Comparison of ENCODE assay signal across 11 mouse cellular contexts in genomic region chr13:98504181-98504660, GRCm38 (mm10). TPM values are rescaled to one million over a fixed set of nuclear protein-coding genes. Genes with fewer than 3 reads are reported as not detected.
DNase-seq lines count a peak whose midpoint lies in the region; ATAC-seq lines count a peak whose summit lies in the region.
"Had no signal": no experiment of that assay in that cellular context is flagged by ENCODE, and none has a peak within 500 bp of the region (broad histone marks: within the 10 kb centered on the region; RNA-seq: fewer than 3 reads in every experiment).

No protein-coding gene starts in this region.

- no peak overlapping the region for H3K27ac ChIP-seq in heart, embryonic 13.5 days (replicated peaks)
- no peak overlapping the region for H3K27ac ChIP-seq in hindbrain, embryonic 14.5 days
- H3K27ac ChIP-seq in neural tube, embryonic 11.5 days (ENCODE audit: low read depth, low read length): no peak overlapping the region

- H3K36me3 ChIP-seq in heart, embryonic 13.5 days: no peaks in the 10 kb centered on the region
- H3K36me3 ChIP-seq in hindbrain, embryonic 14.5 days (replicated peaks; ENCODE audit: control insufficient read depth, insufficient read depth): no peaks in the 10 kb centered on the region
- H3K36me3 ChIP-seq in neural tube, embryonic 11.5 days (ENCODE audit: control insufficient read depth, insufficient read depth, low read length): no peaks in the 10 kb centered on the region

- DNase-seq in heart, postnatal 4 days: no peak
- DNase-seq in embryo, embryonic 10.5 days (ENCODE audit: low spot score): peak; percentile 86
- DNase-seq in hindbrain, embryonic 14.5 days (ENCODE audit: low spot score): peak; percentile 42
- peak; percentile 78 for DNase-seq in neural tube, embryonic 11.5 days (ENCODE audit: low spot score)
- DNase-seq in ovary, postnatal 14 days (ENCODE audit: low spot score): no peak
- no peak for DNase-seq in layer of hippocampus, postnatal 36 days
- no peak for DNase-seq in cerebellum, adult 18-20 months
- DNase-seq: cerebellum, adult 11-12 months; right cerebral cortex, postnatal 14 days had no signal

- no peaks in the 10 kb centered on the region for H3K9me3 ChIP-seq in heart, embryonic 13.5 days
- no peaks in the 10 kb centered on the region for H3K9me3 ChIP-seq in hindbrain, embryonic 14.5 days (ENCODE audit: control insufficient read depth, low read length)
- H3K9me3 ChIP-seq in neural tube, embryonic 11.5 days (ENCODE audit: control insufficient read depth, low read length): no peaks in the 10 kb centered on the region

- H3K9ac ChIP-seq in heart, embryonic 13.5 days: no peak overlapping the region
- no peak overlapping the region for H3K9ac ChIP-seq in hindbrain, embryonic 14.5 days
- H3K9ac ChIP-seq in neural tube, embryonic 11.5 days (ENCODE audit: low read length): peak overlapping the region; percentile 23

- peaks cover 28% of the 10 kb centered on the region for H3K4me1 ChIP-seq in heart, embryonic 13.5 days
- H3K4me1 ChIP-seq in hindbrain, embryonic 14.5 days (replicated peaks; ENCODE audit: control insufficient read depth, insufficient read depth, low read length): peaks cover 8% of the 10 kb centered on the region; the same call in 1 of the 2 replicates
- H3K4me1 ChIP-seq in neural tube, embryonic 11.5 days (ENCODE audit: control insufficient read depth, insufficient read depth, low read length): peaks cover 20% of the 10 kb centered on the region; the same call in 1 of the 2 replicates

- H3K27me3 ChIP-seq in heart, embryonic 13.5 days (replicated peaks): peaks cover 97% of the 10 kb centered on the region
- peaks cover 93% of the 10 kb centered on the region for H3K27me3 ChIP-seq in hindbrain, embryonic 14.5 days (ENCODE audit: control insufficient read depth, insufficient read depth, low read length)
- peaks cover 74% of the 10 kb centered on the region for H3K27me3 ChIP-seq in neural tube, embryonic 11.5 days (ENCODE audit: control insufficient read depth, insufficient read depth, low read length)

- H3K4me3 ChIP-seq in heart, embryonic 13.5 days: peak overlapping the region; percentile 48
- H3K4me3 ChIP-seq in hindbrain, embryonic 14.5 days (replicated peaks; ENCODE audit: low read length): peak overlapping the region; percentile 23
- peak overlapping the region; percentile 37 for H3K4me3 ChIP-seq in neural tube, embryonic 11.5 days (ENCODE audit: low read depth, low read length)

- no peak for ATAC-seq in heart, embryonic 13.5 days (ENCODE audit: extremely low read depth, insufficient number of reproducible peaks, low FRiP score, low TSS enrichment)
- no peak for ATAC-seq in hindbrain, embryonic 14.5 days (ENCODE audit: low FRiP score)
- ATAC-seq in neural tube, embryonic 11.5 days (ENCODE audit: insufficient read depth, low FRiP score, low TSS enrichment): peak; percentile 61

- under 1% methylated on average over 27 of the region's 27 CpGs for WGBS in heart, embryonic 13.5 days
- WGBS in hindbrain, embryonic 14.5 days: under 1% methylated on average over 27 of the region's 27 CpGs
- under 1% methylated on average over 27 of the region's 27 CpGs for whole genome bisulfite sequencing in neural tube, embryonic 11.5 days

- H3K4me2 ChIP-seq in heart, embryonic 13.5 days: peak overlapping the region; percentile 71
- peak overlapping the region; percentile 47 for H3K4me2 ChIP-seq in hindbrain, embryonic 14.5 days (replicated peaks)
- peak overlapping the region; percentile 90 for H3K4me2 ChIP-seq in neural tube, embryonic 11.5 days (ENCODE audit: low read depth)

RNA-seq across cellular contexts. Expression of gene Gm10320, which starts 12.4 kb away (rescaled TPM):
- polyA plus RNA-seq in heart, embryonic 13.5 days (2015; fragmentation: Nextera tagmentation; extraction: Ambion mirVana): 0.36 and 0.97 TPM in 2 replicates
- total RNA-seq in heart, postnatal 4 days (2021): not detected
- polyA plus RNA-seq in hindbrain, embryonic 14.5 days (2014; fragmentation: Nextera tagmentation; extraction: Ambion mirVana): 1.2 and 1.3 TPM in 2 replicates
- polyA plus RNA-seq in neural tube, embryonic 11.5 days (2014; fragmentation: Nextera tagmentation; extraction: Ambion mirVana): 1.1 and 1.4 TPM in 2 replicates
- total RNA-seq in layer of hippocampus, postnatal 36 days (2021): not detected
- total RNA-seq: layer of hippocampus, postnatal 10 days had no signal

Comparison
In these comparisons a context has a peak if more than half of its experiments do, and no peak if none do; other contexts are left out.
1. DNase-seq: peak in embryo, embryonic 10.5 days (single experiment), hindbrain, embryonic 14.5 days (single experiment) and neural tube, embryonic 11.5 days (single experiment); none in heart, postnatal 4 days (single experiment), ovary, postnatal 14 days (single experiment), layer of hippocampus, postnatal 36 days (0 of 2) and cerebellum, adult 18-20 months (0 of 2).
2. Peak in every context shown above with its lines, with median percentiles within 50 percentile points of each other: H3K4me2 ChIP-seq and H3K4me3 ChIP-seq.